Comparison of ENCODE assay signal across 32 mouse cellular contexts in genomic region chr1:59125558-59125957, GRCm38 (mm10). TPM values are rescaled to one million over a fixed set of nuclear protein-coding genes. Genes with fewer than 3 reads are reported as not detected.
"Had no signal": no experiment of that assay in that cellular context is flagged by ENCODE, and none has a peak within 500 bp of the region (broad histone marks: within the 10 kb centered on the region; RNA-seq: fewer than 3 reads in every experiment).

No protein-coding gene starts in this region.

- H3K27me3 ChIP-seq: embryonic facial prominence, embryonic 12.5 days; embryonic facial prominence, embryonic 13.5 days; embryonic facial prominence, embryonic 15.5 days; forebrain, embryonic 13.5 days; forebrain, embryonic 15.5 days had no signal

- H3K4me2 ChIP-seq: embryonic facial prominence, embryonic 12.5 days; embryonic facial prominence, embryonic 13.5 days; embryonic facial prominence, embryonic 15.5 days; forebrain, embryonic 13.5 days; forebrain, embryonic 15.5 days had no signal

- DNase-seq: cerebellum, adult 8-10 months; cerebellum, adult 9-10 months; cerebellum, adult 9-11 months; cerebellum, postnatal 10 days; cerebellum, postnatal 14 days; cerebellum, postnatal 25 days; cerebellum, postnatal 36 days; embryo, embryonic 11 days; forebrain, postnatal 0 days; gastrocnemius, adult 2 months; gastrocnemius, postnatal 10 days; gastrocnemius, postnatal 14 days; gastrocnemius, postnatal 25 days; gastrocnemius, postnatal 36 days; heart, adult 11 months; heart, adult 18-20 months; heart, adult 2 months had no signal

- H3K27ac ChIP-seq: embryonic facial prominence, embryonic 10.5 days; embryonic facial prominence, embryonic 12.5 days; embryonic facial prominence, embryonic 13.5 days; embryonic facial prominence, embryonic 15.5 days; forebrain, embryonic 10.5 days; forebrain, embryonic 13.5 days; forebrain, embryonic 15.5 days; gastrocnemius, adult 2 months; heart, adult 2 months had no signal

- ATAC-seq: forebrain, embryonic 13.5 days; forebrain, embryonic 14.5 days; forebrain, embryonic 15.5 days; forebrain, embryonic 16.5 days; forebrain, postnatal 0 days had no signal

- H3K4me3 ChIP-seq: embryonic facial prominence, embryonic 10.5 days; embryonic facial prominence, embryonic 12.5 days; embryonic facial prominence, embryonic 13.5 days; embryonic facial prominence, embryonic 15.5 days; erythroblast, embryonic 14.5 days; forebrain, embryonic 10.5 days; forebrain, embryonic 13.5 days; forebrain, embryonic 15.5 days; gastrocnemius, adult 2 months; heart, adult 2 months had no signal

- H3K9me3 ChIP-seq: embryonic facial prominence, embryonic 10.5 days; embryonic facial prominence, embryonic 12.5 days; embryonic facial prominence, embryonic 13.5 days; embryonic facial prominence, embryonic 15.5 days; forebrain, embryonic 10.5 days; forebrain, embryonic 13.5 days; forebrain, embryonic 15.5 days had no signal

- H3K9ac ChIP-seq: embryonic facial prominence, embryonic 12.5 days; embryonic facial prominence, embryonic 13.5 days; embryonic facial prominence, embryonic 15.5 days; forebrain, embryonic 13.5 days; forebrain, embryonic 15.5 days; forebrain, postnatal 0 days had no signal

- H3K36me3 ChIP-seq: embryonic facial prominence, embryonic 10.5 days; embryonic facial prominence, embryonic 12.5 days; embryonic facial prominence, embryonic 13.5 days; embryonic facial prominence, embryonic 15.5 days; forebrain, embryonic 10.5 days; forebrain, embryonic 15.5 days had no signal

- H3K4me1 ChIP-seq: embryonic facial prominence, embryonic 15.5 days had no signal

RNA-seq across cellular contexts. Expression of gene C2cd6, which starts 30.9 kb away (rescaled TPM):
- polyA plus RNA-seq: cortical plate, adult 2 months; embryonic facial prominence, embryonic 10.5 days; embryonic facial prominence, embryonic 11.5 days; embryonic facial prominence, embryonic 12.5 days; embryonic facial prominence, embryonic 13.5 days; embryonic facial prominence, embryonic 14.5 days; embryonic facial prominence, embryonic 15.5 days; erythroblast, embryonic 14.5 days; forebrain, embryonic 11.5 days; forebrain, embryonic 13.5 days; forebrain, embryonic 15.5 days; forebrain, embryonic 16.5 days; forebrain, postnatal 0 days; frontal cortex, adult 2 months; heart, adult 2 months had no signal
